Mouse (Mus musculus) embryonic facial prominence, embryonic 11.5 days (tissue): ENCODE measurements around the gene Pdlim5. TPM values are rescaled to one million over a fixed set of nuclear protein-coding genes. Genes with fewer than 3 reads are reported as not detected.

Experiments
- ATAC-seq: fragments of 200-750 bp; cut with Nextera tagmentation; replicated peaks from 2 replicates; pipeline ENCODE4 v1.8.0; 2017; ENCODE audit warnings: low read depth; ENCODE audit not compliant: insufficient number of reproducible peaks, low FRiP score, low TSS enrichment
- DNase-seq: peaks from one replicate; pipeline ENCODE4 v3.0.0-alpha.2; 2015; ENCODE audit warnings: low spot score
- H3K27ac ChIP-seq: fragments of 300-500 bp; sonication (generic); replicated peaks from 2 replicates; pipeline ENCODE4 v1.5.1; 2014; ENCODE audit warnings: mild to moderate bottlenecking, low read depth, low read length, control low read depth
- H3K27me3 ChIP-seq: fragments of 300-500 bp; sonication (generic); 2 replicates; pipeline ENCODE4 v1.6.1; 2014; ENCODE audit warnings: mild to moderate bottlenecking, low read length, moderate library complexity, mixed read lengths; ENCODE audit not compliant: control insufficient read depth, insufficient read depth
- H3K36me3 ChIP-seq: fragments of 300-500 bp; sonication (generic); replicated peaks from 2 replicates; pipeline ENCODE4 v1.6.1; 2014; ENCODE audit warnings: low read depth, mild to moderate bottlenecking, low read length, moderate library complexity, mixed read lengths; ENCODE audit not compliant: control insufficient read depth, insufficient read depth
- H3K4me1 ChIP-seq: fragments of 300-500 bp; sonication (generic); 2 replicates; pipeline ENCODE4 v1.6.1; 2014; ENCODE audit warnings: low read length, mixed read lengths; ENCODE audit not compliant: control insufficient read depth, insufficient read depth
- H3K4me2 ChIP-seq: fragments of 300-500 bp; sonication (generic); 2 replicates; pipeline ENCODE4 v1.6.1; 2014; ENCODE audit warnings: low read depth, mild to moderate bottlenecking, control low read depth, low read length, moderate library complexity
- H3K4me3 ChIP-seq: fragments of 300-500 bp; sonication (generic); 2 replicates; pipeline ENCODE4 v1.5.1; 2014; ENCODE audit warnings: low read depth, low read length, control low read depth
- H3K9ac ChIP-seq: fragments of 300-500 bp; sonication (generic); replicated peaks from 2 replicates; pipeline ENCODE4 v1.6.1; 2014; ENCODE audit warnings: mild to moderate bottlenecking, control low read depth, low read length
- H3K9me3 ChIP-seq: fragments of 300-500 bp; sonication (generic); replicated peaks from 2 replicates; pipeline ENCODE4 v1.6.1; 2016; ENCODE audit warnings: mild to moderate bottlenecking, low read length, inconsistent platforms, mixed read lengths; ENCODE audit not compliant: control insufficient read depth
- WGBS: fragments of 180-500 bp; shearing (Covaris S2); extraction: QIAGEN DNeasy Blood & Tissue Kit; methylation state at CpG from one replicate; pipeline ENCODE4 v1.1.7; 2014; 5-methylcytosine and 5-hydroxymethylcytosine counted together
- polyA plus RNA-seq: library from polyadenylated mRNA; unstranded; fragments of >200 nt; fragmentation: Nextera tagmentation; extraction: Ambion mirVana; gene quantifications from 2 replicates; pipeline ENCODE4 v1.2.1, GENCODE M21; 2014

Pdlim5 gene
- polyA plus RNA-seq, 1 experiment from 2014 or later, result 19.6 TPM

GRCm38 (mm10) chr3:142391531-142391930, 4.0 kb downstream of the Pdlim5 start:
- WGBS, result 67% methylated on average over 5 of the region's 5 CpGs
- DNase-seq (no peak), ATAC-seq (no peak)
- H3K27ac ChIP-seq, result no peak overlapping the region
- H3K27me3 ChIP-seq, result no peaks in the 10 kb centered on the region
- no peaks in the 10 kb centered on the region for H3K4me1 ChIP-seq
- H3K4me3 ChIP-seq, result no peak overlapping the region
- no peaks in the 10 kb centered on the region for H3K36me3 ChIP-seq
- H3K9ac ChIP-seq, result no peak overlapping the region
- no peak overlapping the region for H3K4me2 ChIP-seq
- no peaks in the 10 kb centered on the region for H3K9me3 ChIP-seq

- Histone ChIP-seq H3K4me3 (no peak overlapping the region), H3K9me3 (no peaks in the 10 kb centered on the region), H3K27ac (no peak overlapping the region), H3K36me3 (no peaks in the 10 kb centered on the region), H3K4me2 (no peak overlapping the region), H3K9ac (no peak overlapping the region), H3K27me3 (no peaks in the 10 kb centered on the region), H3K4me1 (no peaks in the 10 kb centered on the region)
- 57% methylated on average over 2 of the region's 2 CpGs for WGBS
- DNase-seq, result no peak
- 0 out of 2 replicates have a peak, but pooled peaks have one; percentile 66 for ATAC-seq
Observed at GRCm38 (mm10) chr3:142390288-142390687, 5.2 kb downstream of the Pdlim5 start.

- Histone ChIP-seq H3K4me2 (no peak overlapping the region), H3K4me1 (no peaks in the 10 kb centered on the region), H3K9ac (no peak overlapping the region), H3K36me3 (no peaks in the 10 kb centered on the region), H3K9me3 (no peaks in the 10 kb centered on the region), H3K4me3 (no peak overlapping the region), H3K27me3 (no peaks in the 10 kb centered on the region), H3K27ac (no peak overlapping the region)
- 48% methylated on average over 4 of the region's 4 CpGs for WGBS
- DNase-seq (no peak), ATAC-seq (no peak)
Observed at GRCm38 (mm10) chr3:142388189-142388588, 7.3 kb downstream of the Pdlim5 start.

- 90% methylated on average over 4 of the region's 4 CpGs for WGBS
- Histone ChIP-seq H3K36me3 (no peaks in the 10 kb centered on the region), H3K4me3 (no peak overlapping the region), H3K27me3 (no peaks in the 10 kb centered on the region), H3K4me1 (no peaks in the 10 kb centered on the region), H3K4me2 (no peak overlapping the region), H3K27ac (no peak overlapping the region), H3K9ac (no peak overlapping the region), H3K9me3 (no peaks in the 10 kb centered on the region)
- DNase-seq (no peak), ATAC-seq (no peak)
Observed at GRCm38 (mm10) chr3:142386505-142386904, 9.0 kb downstream of the Pdlim5 start.

- Histone ChIP-seq H3K36me3 (no peaks in the 10 kb centered on the region), H3K27me3 (no peaks in the 10 kb centered on the region), H3K9me3 (no peaks in the 10 kb centered on the region), H3K4me1 (no peaks in the 10 kb centered on the region), H3K4me2 (no peak overlapping the region), H3K4me3 (no peak overlapping the region), H3K27ac (no peak overlapping the region), H3K9ac (no peak overlapping the region)
- no peak for ATAC-seq
- DNase-seq, result no peak
- 92% methylated on average over 2 of the region's 2 CpGs for WGBS
Observed at GRCm38 (mm10) chr3:142385690-142386089, 9.8 kb downstream of the Pdlim5 start.

GRCm38 (mm10) chr3:142376638-142377037, 18.9 kb downstream of the Pdlim5 start:
- Histone ChIP-seq H3K9me3 (no peaks in the 10 kb centered on the region), H3K27ac (no peak overlapping the region), H3K27me3 (no peaks in the 10 kb centered on the region), H3K4me1 (no peaks in the 10 kb centered on the region), H3K36me3 (no peaks in the 10 kb centered on the region), H3K4me3 (no peak overlapping the region), H3K9ac (no peak overlapping the region), H3K4me2 (no peak overlapping the region)
- 67% methylated on average over 1 of the region's 1 CpGs for WGBS
- no peak for ATAC-seq
- DNase-seq, result no peak

- WGBS, result 22% methylated on average over 1 of the region's 1 CpGs
- no peak overlapping the region for H3K27ac ChIP-seq
- H3K4me1 ChIP-seq, result no peaks in the 10 kb centered on the region
- H3K9me3 ChIP-seq, result no peaks in the 10 kb centered on the region
- DNase-seq, result no peak
- no peak overlapping the region for H3K4me2 ChIP-seq
- no peak overlapping the region for H3K4me3 ChIP-seq
- no peak overlapping the region for H3K9ac ChIP-seq
- no peaks in the 10 kb centered on the region for H3K27me3 ChIP-seq
- no peaks in the 10 kb centered on the region for H3K36me3 ChIP-seq
- no peak for ATAC-seq
Observed at GRCm38 (mm10) chr3:142375106-142375505, 20.4 kb downstream of the Pdlim5 start.

- no peak overlapping the region for H3K9ac ChIP-seq
- ATAC-seq (no peak), DNase-seq (no peak)
- H3K4me3 ChIP-seq, result no peak overlapping the region
- H3K9me3 ChIP-seq, result no peaks in the 10 kb centered on the region
- no peaks in the 10 kb centered on the region for H3K27me3 ChIP-seq
- no peaks in the 10 kb centered on the region for H3K36me3 ChIP-seq
- no peaks in the 10 kb centered on the region for H3K4me1 ChIP-seq
- 92% methylated on average over 6 of the region's 6 CpGs for WGBS
- no peak overlapping the region for H3K27ac ChIP-seq
- H3K4me2 ChIP-seq, result no peak overlapping the region
Observed at GRCm38 (mm10) chr3:142372465-142373147, 22.9 kb downstream of the Pdlim5 start.
